ENCODE assay signal across 8 mouse cellular contexts in the genomic region with DNA sequence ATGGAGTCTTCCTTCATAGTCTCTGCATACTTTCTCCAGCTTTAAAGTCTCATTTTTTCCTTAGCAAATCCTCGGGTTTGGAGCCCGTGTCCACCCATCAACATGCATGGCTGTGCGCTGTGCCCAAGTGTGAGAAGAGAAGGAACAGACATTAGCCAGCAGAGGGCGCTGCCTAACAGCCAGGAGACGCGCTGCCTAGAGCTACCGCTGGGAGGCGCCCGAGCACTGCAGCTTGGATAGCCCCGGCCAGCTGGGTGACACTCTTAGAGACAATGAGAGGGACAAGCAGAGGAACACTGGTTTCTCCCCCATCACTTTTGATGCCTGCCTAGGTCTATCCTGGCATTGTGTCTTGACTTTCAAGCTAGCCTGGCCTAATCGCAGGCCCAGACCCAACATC. TPM values are rescaled to one million over a fixed set of nuclear protein-coding genes. Genes with fewer than 3 reads are reported as not detected.
DNase-seq lines count a peak whose midpoint lies in the region; ATAC-seq lines count a peak whose summit lies in the region.

No protein-coding gene starts in this region.

- WGBS in hindbrain, embryonic 13.5 days: 7% methylated on average over 11 of the region's 11 CpGs

- H3K27me3 ChIP-seq in hindbrain, embryonic 13.5 days: no peaks in the 10 kb centered on the region

- H3K27ac ChIP-seq in hindbrain, embryonic 13.5 days: 0 out of 2 replicates have a peak overlapping the region, but pooled peaks have one; percentile 12

- H3K4me3 ChIP-seq in hindbrain, embryonic 13.5 days: no peak overlapping the region

- H3K36me3 ChIP-seq in hindbrain, embryonic 13.5 days: no peaks in the 10 kb centered on the region

- DNase-seq in MN1 (ENCODE audit: low spot score): peak; percentile 89
- peak; percentile 84 for DNase-seq in cerebellum, adult 9-11 months
- peak; percentile 75 to 91 for DNase-seq in frontal cortex, postnatal 14 days (ENCODE audit: low spot score in 2 of 2)
- peak; percentile 93 to 96 for DNase-seq in layer of hippocampus, postnatal 14 days (ENCODE audit: low spot score in 2 of 2)
- DNase-seq in lung, postnatal 10 days: peak; percentile 91
- DNase-seq in ovary, postnatal 36 days (ENCODE audit: low spot score): peak; percentile 90
- peak; percentile 89 for DNase-seq in thymus, postnatal 14 days

- H3K9ac ChIP-seq in hindbrain, embryonic 13.5 days: no peak overlapping the region; the same call in 1 of the 2 replicates

- peaks cover 7% of the 10 kb centered on the region for H3K4me1 ChIP-seq in hindbrain, embryonic 13.5 days (replicated peaks)

- no peaks in the 10 kb centered on the region for H3K9me3 ChIP-seq in hindbrain, embryonic 13.5 days

- H3K4me2 ChIP-seq in hindbrain, embryonic 13.5 days: no peak overlapping the region

- ATAC-seq in hindbrain, embryonic 13.5 days (ENCODE audit: low FRiP score): peak; percentile 73

RNA-seq across cellular contexts. Expression of a gene that starts 46.0 kb away (rescaled TPM):
- 37.2 and 38.3 TPM in 2 replicates for polyA plus RNA-seq in hindbrain, embryonic 13.5 days (2015; fragmentation: Nextera tagmentation; extraction: Ambion mirVana)
- total RNA-seq in layer of hippocampus, postnatal 14 days (2021): 10 to 100 TPM; 14.1 to 18.9 TPM
